Mouse (Mus musculus): ENCODE data around the gene Uba7. TPM values are rescaled to one million over a fixed set of nuclear protein-coding genes. Genes with fewer than 3 reads are reported as not detected.

Uba7 gene
- total RNA-seq, 2 experiments from 2014 or later, result 262 to 400 TPM

GRCm38 (mm10) chr9:108032126-108032525, 56.8 kb downstream of the Uba7 start:
- no peak for ATAC-seq (replicated peaks; ENCODE audit: low FRiP score, poor library complexity, severe bottlenecking)

Other genes with a start within 250 kb of the Uba7 start
- 269 and 283 TPM in 2 replicates for gene Rbm5, start 204.5 kb upstream of the Uba7 start, total RNA-seq (2015; ENCODE audit: low replicate concordance)
- gene Rbm5, start 204.5 kb upstream of the Uba7 start, total RNA-seq (2017; ENCODE audit: low replicate concordance), result 374 and 383 TPM in 2 replicates
- gene Rbm6, start 102.3 kb upstream of the Uba7 start, total RNA-seq (2015; ENCODE audit: low replicate concordance), result 176 and 204 TPM in 2 replicates
- 216 and 260 TPM in 2 replicates for gene Rbm6, start 102.3 kb upstream of the Uba7 start, total RNA-seq (2017; ENCODE audit: low replicate concordance)
- not detected in 2 replicates for gene Mon1a, start 87.4 kb upstream of the Uba7 start, total RNA-seq (2015; ENCODE audit: low replicate concordance)
- 0.64 and 3.3 TPM in 2 replicates for gene Mon1a, start 87.4 kb upstream of the Uba7 start, total RNA-seq (2017; ENCODE audit: low replicate concordance)
- not detected in 2 replicates for gene Mst1r, start 68.6 kb upstream of the Uba7 start, total RNA-seq (2015; ENCODE audit: low replicate concordance)
- gene Mst1r, start 68.6 kb upstream of the Uba7 start, total RNA-seq (2017; ENCODE audit: low replicate concordance), result not detected in 2 replicates
- not detected in 2 replicates for gene Actl11, start 47.0 kb upstream of the Uba7 start, total RNA-seq (2015; ENCODE audit: low replicate concordance)
- gene Actl11, start 47.0 kb upstream of the Uba7 start, total RNA-seq (2017; ENCODE audit: low replicate concordance), result not detected in 2 replicates
- not detected in 2 replicates for gene Camkv, start 39.8 kb upstream of the Uba7 start, total RNA-seq (2015; ENCODE audit: low replicate concordance)
- gene Camkv, start 39.8 kb upstream of the Uba7 start, total RNA-seq (2017; ENCODE audit: low replicate concordance), result 0.13 TPM in 1 of 2 replicates, not detected in the other
- 12.6 and 19.3 TPM in 2 replicates for gene Traip, start 25.4 kb upstream of the Uba7 start, total RNA-seq (2015; ENCODE audit: low replicate concordance)
- gene Traip, start 25.4 kb upstream of the Uba7 start, total RNA-seq (2017; ENCODE audit: low replicate concordance), result 50.4 and 51.5 TPM in 2 replicates
- 1.1 TPM in 1 of 2 replicates, not detected in the other for gene Gm20661, start 7.6 kb downstream of the Uba7 start, total RNA-seq (2015; ENCODE audit: low replicate concordance)
- gene Gm20661, start 7.6 kb downstream of the Uba7 start, total RNA-seq (2017; ENCODE audit: low replicate concordance), result 0.64 and 4.2 TPM in 2 replicates
- gene Inka1, start 10.4 kb downstream of the Uba7 start, total RNA-seq (2015; ENCODE audit: low replicate concordance), result 26.0 and 44.3 TPM in 2 replicates
- gene Inka1, start 10.4 kb downstream of the Uba7 start, total RNA-seq (2017; ENCODE audit: low replicate concordance), result 34.4 and 43.8 TPM in 2 replicates
- 14.8 TPM in 1 of 2 replicates, not detected in the other for gene Cdhr4, start 17.0 kb downstream of the Uba7 start, total RNA-seq (2015; ENCODE audit: low replicate concordance)
- 13.3 TPM in 1 of 2 replicates, not detected in the other for gene Cdhr4, start 17.0 kb downstream of the Uba7 start, total RNA-seq (2017; ENCODE audit: low replicate concordance)
- not detected in 2 replicates for gene Gm20662, start 20.8 kb downstream of the Uba7 start, total RNA-seq (2015; ENCODE audit: low replicate concordance)
- gene Gm20662, start 20.8 kb downstream of the Uba7 start, total RNA-seq (2017; ENCODE audit: low replicate concordance), result not detected in 2 replicates
- gene Ip6k1, start 27.0 kb downstream of the Uba7 start, total RNA-seq (2015; ENCODE audit: low replicate concordance), result 46.5 and 62.5 TPM in 2 replicates
- gene Ip6k1, start 27.0 kb downstream of the Uba7 start, total RNA-seq (2017; ENCODE audit: low replicate concordance), result 71.1 and 159 TPM in 2 replicates
- gene Gmppb, start 73.7 kb downstream of the Uba7 start, total RNA-seq (2015; ENCODE audit: low replicate concordance), result 5.8 and 5.9 TPM in 2 replicates
- gene Gmppb, start 73.7 kb downstream of the Uba7 start, total RNA-seq (2017; ENCODE audit: low replicate concordance), result 6.4 and 13.9 TPM in 2 replicates
- 2.2 TPM in 1 of 2 replicates, not detected in the other for gene Amigo3, start 77.7 kb downstream of the Uba7 start, total RNA-seq (2015; ENCODE audit: low replicate concordance)
- 1.1 and 3.6 TPM in 2 replicates for gene Amigo3, start 77.7 kb downstream of the Uba7 start, total RNA-seq (2017; ENCODE audit: low replicate concordance)
- gene Mst1, start 104.9 kb downstream of the Uba7 start, total RNA-seq (2015; ENCODE audit: low replicate concordance), result 22.0 and 63.3 TPM in 2 replicates
- gene Mst1, start 104.9 kb downstream of the Uba7 start, total RNA-seq (2017; ENCODE audit: low replicate concordance), result 7.7 and 14.1 TPM in 2 replicates
- gene Rnf123, start 107.8 kb downstream of the Uba7 start, total RNA-seq (2015; ENCODE audit: low replicate concordance), result 1,337 and 1,464 TPM in 2 replicates
- 890 and 970 TPM in 2 replicates for gene Rnf123, start 107.8 kb downstream of the Uba7 start, total RNA-seq (2017; ENCODE audit: low replicate concordance)
- 265 and 389 TPM in 2 replicates for gene Apeh, start 119.1 kb downstream of the Uba7 start, total RNA-seq (2015; ENCODE audit: low replicate concordance)
- gene Apeh, start 119.1 kb downstream of the Uba7 start, total RNA-seq (2017; ENCODE audit: low replicate concordance), result 454 and 497 TPM in 2 replicates
- under 0.01 and 0.42 TPM in 2 replicates for gene Bsn, start 214.9 kb downstream of the Uba7 start, total RNA-seq (2015; ENCODE audit: low replicate concordance)
- gene Bsn, start 214.9 kb downstream of the Uba7 start, total RNA-seq (2017; ENCODE audit: low replicate concordance), result 1.5 TPM in 1 of 2 replicates, not detected in the other

Data from erythroid progenitor cell, adult 5-6 weeks (primary cell).